Mouse (Mus musculus) G1E (cell line): Measurements from ENCODE around the gene Tmem104.

Source experiments
- CTCF ChIP-seq: IDR thresholded peaks from 2 replicates; pipeline ENCODE4 v1.5.1; 2012; ENCODE audit warnings: low read depth, low read length, inconsistent platforms, mixed read lengths
- GATA2 ChIP-seq: IDR thresholded peaks from 2 replicates; pipeline ENCODE4 v1.6.1; 2012; ENCODE audit warnings: low read depth, low read length, inconsistent platforms, borderline replicate concordance
- TAL1 ChIP-seq: conservative IDR thresholded peaks from 2 replicates; pipeline ENCODE4 v1.6.1; 2012; ENCODE audit warnings: low read depth, low read length, inconsistent platforms, mixed read lengths

GRCm38 (mm10) chr11:115209958-115210357 is 22.7 kb downstream of the Tmem104 start:
- TF ChIP-seq CTCF: no peak
- TF ChIP-seq TAL1: no peak
- TF ChIP-seq GATA2: no peak
